Mouse (Mus musculus) liver, embryonic 15.5 days (tissue): ENCODE results near the gene Pde11a. TPM values are rescaled to one million over a fixed set of nuclear protein-coding genes. Genes with fewer than 3 reads are reported as not detected.
A peak's percentile ranks its signal among the peaks of the same experiment; 100 is the strongest.

ENCODE experiments used
- ATAC-seq: fragments of 200-750 bp; cut with Nextera tagmentation; 2 replicates; pipeline ENCODE4 v1.8.0; 2017; ENCODE audit warnings: moderate number of reproducible peaks, mild to moderate bottlenecking, moderate library complexity; ENCODE audit not compliant: insufficient read depth
- H3K27ac ChIP-seq: fragments of 300-500 bp; sonication (generic); replicated peaks from 2 replicates; pipeline ENCODE4 v1.5.1; 2015; ENCODE audit warnings: mild to moderate bottlenecking, inconsistent platforms
- H3K27me3 ChIP-seq: fragments of 300-500 bp; sonication (generic); 2 replicates; pipeline ENCODE4 v1.6.1; 2015; ENCODE audit warnings: mild to moderate bottlenecking, inconsistent platforms
- H3K36me3 ChIP-seq: fragments of 300-500 bp; sonication (generic); replicated peaks from 2 replicates; pipeline ENCODE4 v1.6.1; 2015; ENCODE audit warnings: moderate library complexity, mild to moderate bottlenecking, inconsistent platforms
- H3K4me1 ChIP-seq: fragments of 300-500 bp; sonication (generic); replicated peaks from 2 replicates; pipeline ENCODE4 v1.6.1; 2015; ENCODE audit warnings: inconsistent platforms
- H3K4me2 ChIP-seq: fragments of 300-500 bp; sonication (generic); 2 replicates; pipeline ENCODE4 v1.6.1; 2015; ENCODE audit warnings: moderate library complexity, mild to moderate bottlenecking, inconsistent platforms
- H3K4me3 ChIP-seq: fragments of 300-500 bp; sonication (generic); replicated peaks from 2 replicates; pipeline ENCODE4 v1.5.1; 2015; ENCODE audit warnings: mild to moderate bottlenecking, inconsistent platforms
- H3K9ac ChIP-seq: fragments of 300-500 bp; sonication (generic); 2 replicates; pipeline ENCODE4 v1.6.1; 2015; ENCODE audit warnings: moderate library complexity, mild to moderate bottlenecking, inconsistent platforms
- H3K9me3 ChIP-seq: fragments of 300-500 bp; sonication (generic); replicated peaks from 2 replicates; pipeline ENCODE4 v1.6.1; 2016; ENCODE audit warnings: inconsistent platforms
- WGBS: fragments of 180-500 bp; shearing (Covaris S2); methylation state at CpG from one replicate; pipeline ENCODE4 v1.1.7; 2015; ENCODE audit warnings: mixed read lengths; ENCODE audit not compliant: insufficient replicate concordance; 5-methylcytosine and 5-hydroxymethylcytosine counted together
- polyA plus RNA-seq: library from polyadenylated mRNA; unstranded; fragments of >200 nt; fragmentation: Nextera tagmentation; extraction: Ambion mirVana; gene quantifications from 2 replicates; pipeline ENCODE4 v1.2.1, GENCODE M21; 2015

Pde11a gene
- polyA plus RNA-seq = 0.02 TPM in 1 of 2 replicates, not detected in the other

GRCm38 (mm10) chr2:76338215-76339156 is at the start of gene Pde11a:
Pde11a (minus strand) TSS chr2:76338774.
- no peak within 1 kb of the TSS for H3K27ac ChIP-seq
- peak within 1 kb of the TSS; percentile 67 for H3K4me2 ChIP-seq
- peak within 1 kb of the TSS; percentile 39 for H3K4me3 ChIP-seq
- H3K9me3 ChIP-seq = no peaks in the 10 kb centered on the region
- H3K27me3 ChIP-seq = peaks cover 23% of the 10 kb centered on the region
- no peaks in the 10 kb centered on the region for H3K36me3 ChIP-seq
- peak; percentile 44; the same call in 1 of the 2 replicates for ATAC-seq
- WGBS = 16% methylated on average over 40 of the region's 41 CpGs
- H3K9ac ChIP-seq = no peak within 1 kb of the TSS
- peaks cover 7% of the 10 kb centered on the region for H3K4me1 ChIP-seq

DNA sequence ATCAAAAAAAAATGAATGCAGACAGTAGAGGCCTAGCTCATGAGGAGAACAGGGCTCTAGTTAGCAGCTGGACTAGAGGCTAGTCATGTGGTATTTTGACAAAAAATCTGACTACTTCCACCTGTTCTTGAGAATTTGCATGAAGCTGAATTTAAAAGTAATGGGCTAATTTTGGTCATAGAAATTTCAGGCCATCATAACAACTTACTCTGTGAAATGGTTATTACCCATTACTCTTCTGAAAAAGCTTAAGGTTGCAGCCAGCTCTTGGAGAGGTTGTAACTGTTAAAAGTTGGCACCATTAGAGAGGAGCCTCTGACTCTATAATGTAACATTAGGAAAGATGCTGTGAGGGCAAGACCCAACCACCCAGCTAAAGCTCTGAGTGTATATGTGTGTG is 48.0 kb upstream of the Pde11a start:
- Histone ChIP-seq H3K36me3 (peaks cover 32% of the 10 kb centered on the region), H3K4me1 (no peaks in the 10 kb centered on the region), H3K27ac (no peak overlapping the region)

DNA sequence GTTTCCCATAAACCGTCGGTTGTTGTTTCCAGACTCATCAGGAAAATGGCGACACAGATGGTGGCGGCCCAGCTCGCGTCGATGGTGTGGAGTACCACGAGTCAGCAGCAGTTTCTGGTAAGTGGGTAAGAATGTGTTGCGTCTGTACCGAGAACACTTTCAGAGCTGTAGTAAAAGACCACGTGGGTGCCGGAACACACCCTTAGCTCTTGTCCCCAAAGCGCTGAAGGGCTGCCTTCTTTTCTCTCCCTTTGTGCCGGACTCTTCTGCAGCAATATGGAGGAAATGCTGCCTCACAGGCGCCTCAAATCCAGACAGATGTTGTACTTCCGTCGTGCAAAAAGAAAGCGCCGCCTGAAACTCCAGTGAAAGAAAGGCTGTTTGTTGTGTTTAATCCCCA is 40.1 kb upstream of the Pde11a start:
- H3K9ac ChIP-seq = no peak overlapping the region
- no peaks in the 10 kb centered on the region for H3K27me3 ChIP-seq
- H3K27ac ChIP-seq = no peak overlapping the region
- no peaks in the 10 kb centered on the region for H3K4me1 ChIP-seq
- H3K9me3 ChIP-seq = no peaks in the 10 kb centered on the region
- ATAC-seq = no peak
- peaks cover 84% of the 10 kb centered on the region for H3K36me3 ChIP-seq
- H3K4me3 ChIP-seq = no peak overlapping the region
- no peak overlapping the region for H3K4me2 ChIP-seq
- 88% methylated on average over 19 of the region's 19 CpGs for WGBS

More for the DNA sequence above, 48.0 kb upstream of the Pde11a start:
- H3K9ac ChIP-seq = no peak overlapping the region
- no peaks in the 10 kb centered on the region for H3K9me3 ChIP-seq
- no peak overlapping the region for H3K4me3 ChIP-seq
- H3K27me3 ChIP-seq = no peaks in the 10 kb centered on the region
- no peak for ATAC-seq
- H3K4me2 ChIP-seq = no peak overlapping the region

- peaks cover 65% of the 10 kb centered on the region for H3K36me3 ChIP-seq
- WGBS = 87% methylated on average over 6 of the region's 6 CpGs
Measured at GRCm38 (mm10) chr2:76374544-76375206, 36.1 kb upstream of the Pde11a start.

DNA sequence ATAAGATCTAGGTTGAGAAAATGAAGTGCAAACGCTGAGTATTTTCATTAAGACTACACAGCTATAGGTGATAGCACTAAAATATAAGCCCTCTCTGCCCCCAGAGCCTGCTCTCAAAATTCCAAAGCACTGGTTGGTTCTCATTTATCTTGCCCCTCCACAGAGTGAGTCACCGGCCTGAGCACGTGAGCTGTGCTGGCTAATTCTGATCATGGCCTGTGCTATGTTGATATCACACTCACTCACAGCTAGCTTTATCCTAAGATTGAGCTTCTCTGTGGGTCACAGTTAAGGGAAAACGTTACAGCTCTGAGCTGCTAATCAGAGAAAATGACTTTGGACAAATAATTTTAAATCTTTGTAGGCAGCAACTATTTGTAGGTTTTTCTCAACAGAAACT is 33.7 kb upstream of the Pde11a start:
- Histone ChIP-seq H3K9ac (no peak overlapping the region), H3K9me3 (no peaks in the 10 kb centered on the region), H3K4me2 (peak overlapping the region; percentile 4; the same call in 1 of the 2 replicates), H3K36me3 (peaks cover 43% of the 10 kb centered on the region), H3K4me3 (no peak overlapping the region), H3K27ac (peak overlapping the region; percentile 21; the same call in 1 of the 2 replicates), H3K4me1 (peaks cover 27% of the 10 kb centered on the region), H3K27me3 (no peaks in the 10 kb centered on the region)
- ATAC-seq = peak; percentile 49
- 29% methylated on average over 4 of the region's 4 CpGs for WGBS

More at GRCm38 (mm10) chr2:76374544-76375206, 36.1 kb upstream of the Pde11a start:
- H3K9me3 ChIP-seq = no peaks in the 10 kb centered on the region
- no peak overlapping the region for H3K4me3 ChIP-seq
- H3K27me3 ChIP-seq = no peaks in the 10 kb centered on the region
- H3K4me1 ChIP-seq = peaks cover 17% of the 10 kb centered on the region
- no peak for ATAC-seq
- H3K9ac ChIP-seq = no peak overlapping the region
- no peak overlapping the region for H3K4me2 ChIP-seq
- H3K27ac ChIP-seq = no peak overlapping the region

GRCm38 (mm10) chr2:76370656-76370922 is 32.0 kb upstream of the Pde11a start:
- H3K4me2 ChIP-seq = peak overlapping the region; percentile 95
- H3K4me3 ChIP-seq = peak overlapping the region; percentile 88
- peaks cover 31% of the 10 kb centered on the region for H3K36me3 ChIP-seq
- H3K27ac ChIP-seq = peak overlapping the region; percentile 90; the same call in 1 of the 2 replicates
- H3K4me1 ChIP-seq = peaks cover 28% of the 10 kb centered on the region
- peak; percentile 23 for ATAC-seq
- peak overlapping the region; percentile 78 for H3K9ac ChIP-seq
- under 1% methylated on average over 7 of the region's 7 CpGs for WGBS
- H3K9me3 ChIP-seq = no peaks in the 10 kb centered on the region
- H3K27me3 ChIP-seq = no peaks in the 10 kb centered on the region

DNA sequence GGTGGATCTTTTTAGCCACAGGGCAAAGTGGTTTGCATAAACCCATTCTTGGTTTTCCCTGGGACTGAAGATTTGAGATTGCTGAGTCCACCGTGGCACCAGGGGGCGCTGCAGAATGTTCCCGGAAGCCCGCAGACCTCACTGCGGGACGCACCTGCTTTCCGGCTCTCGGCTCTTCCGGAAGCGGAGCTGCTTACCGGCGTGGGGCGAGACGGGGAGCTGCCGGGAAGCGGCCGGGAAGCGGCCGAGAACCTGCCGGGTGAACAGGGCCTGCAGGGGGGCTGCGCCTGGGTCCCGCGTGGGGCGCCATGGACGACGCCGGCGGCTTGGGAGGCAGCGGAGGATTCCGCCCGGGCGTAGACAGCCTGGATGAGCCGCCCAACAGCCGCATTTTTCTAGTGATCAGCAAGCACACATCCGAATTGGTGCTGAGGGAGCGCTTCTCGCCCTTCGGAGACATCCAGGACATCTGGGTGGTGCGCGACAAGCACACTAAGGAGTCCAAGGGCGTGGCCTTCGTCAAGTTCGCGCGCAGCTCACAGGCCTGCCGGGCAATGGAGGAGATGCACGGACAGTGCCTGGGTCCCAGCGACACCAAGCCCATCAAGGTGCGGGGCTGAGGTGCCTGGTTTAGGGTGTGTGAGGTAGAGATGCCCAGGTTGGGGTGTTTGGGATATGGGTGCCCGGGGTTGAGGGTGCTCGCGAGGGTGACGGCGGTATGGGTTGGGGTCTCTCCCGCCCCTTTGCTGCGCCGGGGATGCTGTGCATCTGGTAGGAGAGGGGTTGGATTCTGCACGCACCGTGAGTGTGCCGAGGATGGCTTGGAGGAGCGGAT is 31.5 kb upstream of the Pde11a start, which contains the start of gene Rbm45:
Gene Rbm45, plus strand, starts transcription at position 164 of the 835 bp plus-strand sequence.
- peak within 1 kb of the TSS; percentile 88 for H3K4me3 ChIP-seq
- peaks cover 28% of the 10 kb centered on the region for H3K4me1 ChIP-seq
- peak within 1 kb of the TSS; percentile 78 for H3K9ac ChIP-seq
- H3K27me3 ChIP-seq = no peaks in the 10 kb centered on the region
- WGBS = under 1% methylated on average over 61 of the region's 61 CpGs
- H3K27ac ChIP-seq = peak within 1 kb of the TSS; percentile 90
- H3K36me3 ChIP-seq = peaks cover 27% of the 10 kb centered on the region
- ATAC-seq = peak; percentile 92
- peak within 1 kb of the TSS; percentile 95 for H3K4me2 ChIP-seq
- no peaks in the 10 kb centered on the region for H3K9me3 ChIP-seq

GRCm38 (mm10) chr2:76368861-76369660 is 30.5 kb upstream of the Pde11a start:
- Histone ChIP-seq H3K27ac (no peak overlapping the region), H3K4me1 (peaks cover 28% of the 10 kb centered on the region)
- no peak for ATAC-seq

DNA sequence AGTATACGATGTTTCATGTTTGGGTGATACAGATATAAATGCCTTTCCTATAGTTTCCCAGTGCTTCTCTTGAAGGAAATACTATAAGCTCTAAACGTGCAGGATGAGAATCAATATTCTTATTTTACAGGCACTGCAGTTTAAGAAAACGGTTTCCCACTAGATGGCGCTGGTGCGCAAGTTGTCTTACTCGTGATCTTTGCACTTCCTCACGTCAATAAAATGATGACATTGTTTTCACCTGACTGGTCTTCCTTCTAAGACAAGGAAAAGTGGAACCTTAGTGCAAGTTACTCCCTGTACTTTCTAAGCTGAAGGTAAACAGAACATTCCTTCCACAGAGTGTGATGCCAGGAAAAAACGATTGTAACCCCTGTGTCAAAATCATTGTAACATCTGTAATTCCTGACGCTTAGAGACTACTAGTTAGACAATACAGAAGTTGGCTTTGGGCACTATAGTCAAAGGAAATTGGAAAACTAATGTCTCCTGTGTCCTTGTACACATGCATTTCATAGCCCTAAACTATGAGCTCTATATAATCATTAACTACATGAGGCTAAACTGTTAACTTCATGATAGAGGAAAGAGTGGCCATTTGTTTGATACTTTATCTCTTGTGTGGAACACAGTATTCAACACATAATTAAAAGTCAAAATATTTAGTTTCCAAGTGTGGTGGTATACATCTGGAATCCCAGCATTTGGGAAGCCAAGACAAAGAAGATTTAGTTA is 28.8 kb upstream of the Pde11a start:
- 13% methylated on average over 9 of the region's 9 CpGs for WGBS
- ATAC-seq = no peak

More at GRCm38 (mm10) chr2:76368861-76369660, 30.5 kb upstream of the Pde11a start:
- Histone ChIP-seq H3K4me3 (peak overlapping the region; percentile 88), H3K9me3 (no peaks in the 10 kb centered on the region), H3K36me3 (peaks cover 18% of the 10 kb centered on the region), H3K9ac (0 out of 2 replicates have a peak overlapping the region, but pooled peaks have one; percentile 78), H3K4me2 (peak overlapping the region; percentile 95), H3K27me3 (no peaks in the 10 kb centered on the region)
- 49% methylated on average over 13 of the region's 13 CpGs for WGBS

More for the DNA sequence above, 28.8 kb upstream of the Pde11a start:
- Histone ChIP-seq H3K4me1 (peaks cover 28% of the 10 kb centered on the region), H3K9me3 (no peaks in the 10 kb centered on the region), H3K36me3 (peaks cover 4% of the 10 kb centered on the region; the same call in 1 of the 2 replicates), H3K27ac (no peak overlapping the region), H3K4me3 (no peak overlapping the region), H3K27me3 (no peaks in the 10 kb centered on the region), H3K4me2 (no peak overlapping the region), H3K9ac (no peak overlapping the region)
